Mouse (Mus musculus): ENCODE data around the gene Txndc8.

GRCm38 (mm10) chr4:57947036-57947435, 61.9 kb downstream of the Txndc8 start:
- TF ChIP-seq POLR2A (IDR thresholded peaks at IDR 0.05; ENCODE audit: insufficient read depth, low read depth, low read length) (no peak), CTCF (IDR thresholded peaks at IDR 0.05) (no peak)

All from heart, adult 2 months (tissue).